Mouse (Mus musculus) bone marrow macrophage, adult 2 months (primary cell): ENCODE data around the gene Pipox. TPM values are rescaled to one million over a fixed set of nuclear protein-coding genes. Genes with fewer than 3 reads are reported as not detected.

Experiments used
- H3K27ac ChIP-seq: 2 replicates; pipeline ENCODE4 v1.5.1; 2012; ENCODE audit warnings: low read depth, low read length; ENCODE audit not compliant: insufficient read depth
- H3K4me1 ChIP-seq: 2 replicates; pipeline ENCODE4 v1.6.1; 2012; ENCODE audit warnings: low read length; ENCODE audit not compliant: control insufficient read depth, insufficient read depth
- H3K4me3 ChIP-seq: 2 replicates; pipeline ENCODE4 v1.5.1; 2012; ENCODE audit warnings: mild to moderate bottlenecking, low read length, moderate library complexity; ENCODE audit not compliant: insufficient read depth
- CTCF ChIP-seq: IDR thresholded peaks from 2 replicates; pipeline ENCODE4 v1.5.1; 2012; ENCODE audit warnings: low read depth, mild to moderate bottlenecking, low read length, moderate library complexity
- POLR2A ChIP-seq: IDR thresholded peaks from 2 replicates; pipeline ENCODE4 v1.6.1; 2012; ENCODE audit warnings: mild to moderate bottlenecking, low read depth, low read length, borderline replicate concordance
- polyA plus RNA-seq: library from polyadenylated mRNA; stranded (reverse); fragments of >200 nt; gene quantifications from 2 replicates; pipeline ENCODE4 v1.2.4, GENCODE M21; 2012; ENCODE audit not compliant: missing spikeins, insufficient read depth, insufficient read length

Pipox gene
- polyA plus RNA-seq, 1 experiment = not detected

- H3K4me3 ChIP-seq = no peak overlapping the region
- H3K4me1 ChIP-seq = 0 out of 2 replicates have a peak, but pooled peaks cover 4% of the 10 kb centered on the region
- TF ChIP-seq CTCF (no peak), POLR2A (no peak)
- H3K27ac ChIP-seq = no peak overlapping the region
These were observed 3.2 kb upstream of the Pipox start for GRCm38 (mm10) chr11:77896820-77897805.

- TF ChIP-seq POLR2A (no peak), CTCF (no peak)
- Histone ChIP-seq H3K27ac (no peak overlapping the region), H3K4me1 (0 out of 2 replicates have a peak, but pooled peaks cover 4% of the 10 kb centered on the region), H3K4me3 (no peak overlapping the region)
These were observed 2.6 kb upstream of the Pipox start for GRCm38 (mm10) chr11:77896480-77896819.

- Histone ChIP-seq H3K4me1 (0 out of 2 replicates have a peak, but pooled peaks cover 4% of the 10 kb centered on the region), H3K27ac (no peak overlapping the region), H3K4me3 (no peak overlapping the region)
- no peak for TF ChIP-seq CTCF
- TF ChIP-seq POLR2A = no peak
These were observed 2.1 kb upstream of the Pipox start for GRCm38 (mm10) chr11:77896011-77896410.

- TF ChIP-seq POLR2A = no peak
- TF ChIP-seq CTCF = no peak
- H3K27ac ChIP-seq = no peak overlapping the region
- H3K4me1 ChIP-seq = 0 out of 2 replicates have a peak, but pooled peaks cover 4% of the 10 kb centered on the region
These were observed 1.1 kb upstream of the Pipox start for GRCm38 (mm10) chr11:77894967-77895366.

GRCm38 (mm10) chr11:77893283-77893682 is 613 bp downstream of the Pipox start:
- TF ChIP-seq CTCF = no peak
- TF ChIP-seq POLR2A = no peak
- 0 out of 2 replicates have a peak, but pooled peaks cover 4% of the 10 kb centered on the region for H3K4me1 ChIP-seq
- no peak overlapping the region for H3K27ac ChIP-seq
- H3K4me3 ChIP-seq = no peak overlapping the region

More at GRCm38 (mm10) chr11:77894967-77895366, 1.1 kb upstream of the Pipox start:
- no peak overlapping the region for H3K4me3 ChIP-seq

GRCm38 (mm10) chr11:77892883-77893282 is 1.0 kb downstream of the Pipox start:
- Histone ChIP-seq H3K27ac (no peak overlapping the region), H3K4me1 (0 out of 2 replicates have a peak, but pooled peaks cover 4% of the 10 kb centered on the region), H3K4me3 (no peak overlapping the region)
- TF ChIP-seq POLR2A (no peak), CTCF (no peak)

GRCm38 (mm10) chr11:77890648-77891258 is 3.1 kb downstream of the Pipox start:
- Histone ChIP-seq H3K4me1 (0 out of 2 replicates have a peak, but pooled peaks cover 4% of the 10 kb centered on the region), H3K27ac (no peak overlapping the region), H3K4me3 (no peak overlapping the region)
- TF ChIP-seq CTCF = no peak
- TF ChIP-seq POLR2A = no peak

- no peak overlapping the region for H3K4me3 ChIP-seq
- 0 out of 2 replicates have a peak, but pooled peaks cover 4% of the 10 kb centered on the region for H3K4me1 ChIP-seq
- no peak overlapping the region for H3K27ac ChIP-seq
- TF ChIP-seq POLR2A (no peak), CTCF (no peak)
These were observed 4.4 kb downstream of the Pipox start for GRCm38 (mm10) chr11:77889484-77889883.

- H3K27ac ChIP-seq = no peak overlapping the region
These were observed 5.0 kb downstream of the Pipox start for GRCm38 (mm10) chr11:77888846-77889245.

More at GRCm38 (mm10) chr11:77888846-77889245, 5.0 kb downstream of the Pipox start:
- TF ChIP-seq CTCF (no peak), POLR2A (no peak)
- Histone ChIP-seq H3K4me1 (0 out of 2 replicates have a peak, but pooled peaks cover 3% of the 10 kb centered on the region), H3K4me3 (no peak overlapping the region)
